Mouse (Mus musculus): ENCODE data around the gene St3gal4. TPM values are rescaled to one million over a fixed set of nuclear protein-coding genes. Genes with fewer than 3 reads are reported as not detected.

St3gal4 gene
- polyA plus RNA-seq, 1 experiment from 2014 or later: 26.5 TPM

DNA sequence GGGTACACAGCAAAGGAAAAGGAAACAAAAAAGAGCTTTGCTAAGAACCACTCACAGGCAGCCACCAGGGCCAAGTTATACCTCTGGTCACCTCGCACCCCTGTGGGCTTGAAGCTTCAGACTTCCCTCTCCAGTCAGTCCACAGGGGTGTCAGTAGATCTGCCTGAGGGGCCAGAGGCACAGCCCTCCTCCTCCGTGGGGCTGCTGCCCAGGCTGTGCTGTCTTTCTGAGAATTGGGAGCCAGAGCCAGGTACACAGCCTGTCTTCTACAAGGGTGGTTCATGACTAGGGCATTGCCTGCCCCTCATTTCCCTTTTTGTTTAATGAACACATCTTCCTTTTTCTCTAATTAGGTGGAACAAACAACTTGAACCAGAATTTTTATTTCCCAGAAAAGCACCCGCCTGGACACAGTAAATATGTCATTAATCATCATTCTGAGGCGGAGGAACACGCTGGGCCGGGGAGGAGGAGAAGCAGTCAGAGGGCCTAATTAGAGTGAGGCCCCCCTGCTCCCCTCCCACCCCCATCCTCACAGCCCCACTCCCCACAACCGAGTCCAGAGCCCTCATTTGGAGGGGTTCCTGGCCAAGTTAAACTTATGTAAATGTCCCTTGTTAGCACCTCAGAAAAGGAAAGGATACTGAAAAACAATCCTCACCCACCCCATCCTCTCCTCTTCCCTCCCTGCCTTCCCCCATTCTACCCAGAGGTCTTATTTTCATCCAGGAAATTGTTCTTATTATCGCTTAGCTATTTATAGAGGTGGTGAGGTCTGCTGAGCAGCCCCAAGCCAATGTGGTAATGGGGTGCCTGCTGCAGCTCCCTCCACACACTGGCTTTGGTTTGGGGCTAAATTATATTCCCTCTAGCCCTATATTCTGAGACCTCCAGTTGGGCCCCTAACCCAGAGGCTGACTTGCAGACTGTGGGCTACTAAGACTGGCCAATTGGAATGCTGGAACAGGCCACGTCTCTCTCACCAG, 120.9 kb downstream of the St3gal4 start:
- Histone ChIP-seq H3K4me2 (ENCODE audit: low read depth, low read length) (no peak overlapping the region), H3K4me1 (ENCODE audit: insufficient read depth) (no peaks in the 10 kb centered on the region), H3K27me3 (ENCODE audit: insufficient read depth, low read length) (no peaks in the 10 kb centered on the region), H3K9me3 (ENCODE audit: low read length) (no peaks in the 10 kb centered on the region), H3K4me3 (ENCODE audit: low read depth, low read length) (no peak overlapping the region), H3K27ac (ENCODE audit: low read depth) (no peak overlapping the region), H3K9ac (replicated peaks) (no peak overlapping the region), H3K36me3 (replicated peaks; ENCODE audit: insufficient read depth, low read length) (no peaks in the 10 kb centered on the region)
- TF ChIP-seq CTCF (IDR thresholded peaks at IDR 0.05; ENCODE audit: low read depth) (no peak), EP300 (IDR thresholded peaks at IDR 0.05; ENCODE audit: low read depth) (no peak)
- ATAC-seq (no peak), DNase-seq (no peak)
- WGBS (ENCODE audit: insufficient replicate concordance): 47% methylated on average over 9 of the region's 9 CpGs

Other genes starting within 250 kb of the St3gal4 start
- 23.7 and 23.9 TPM in 2 replicates for gene Dcps, start 56.8 kb upstream of the St3gal4 start, polyA plus RNA-seq (2015; fragmentation: Nextera tagmentation; extraction: Ambion mirVana)
- gene Srpr, start 80.9 kb upstream of the St3gal4 start, polyA plus RNA-seq (2015; fragmentation: Nextera tagmentation; extraction: Ambion mirVana): 93.4 and 94.4 TPM in 2 replicates
- 8.8 and 10.6 TPM in 2 replicates for gene Tirap, start 81.0 kb upstream of the St3gal4 start, polyA plus RNA-seq (2015; fragmentation: Nextera tagmentation; extraction: Ambion mirVana)
- gene Foxred1, start 91.8 kb upstream of the St3gal4 start, polyA plus RNA-seq (2015; fragmentation: Nextera tagmentation; extraction: Ambion mirVana): 26.7 and 29.2 TPM in 2 replicates
- gene Fam118b, start 148.5 kb upstream of the St3gal4 start, polyA plus RNA-seq (2015; fragmentation: Nextera tagmentation; extraction: Ambion mirVana): 8.8 and 9.4 TPM in 2 replicates
- gene Rpusd4, start 148.6 kb upstream of the St3gal4 start, polyA plus RNA-seq (2015; fragmentation: Nextera tagmentation; extraction: Ambion mirVana): 7.3 and 8.6 TPM in 2 replicates